10 mouse cellular contexts compared by ENCODE assay signal in genomic region chr11:69553341-69553721, GRCm38 (mm10). TPM values are rescaled to one million over a fixed set of nuclear protein-coding genes. Genes with fewer than 3 reads are reported as not detected.
DNase-seq lines count a peak whose midpoint lies in the region; ATAC-seq and TF ChIP-seq lines count a peak whose summit lies in the region.
"Had no signal": no experiment of that assay in that cellular context is flagged by ENCODE, and none has a peak within 500 bp of the region (broad histone marks: within the 10 kb centered on the region; RNA-seq: fewer than 3 reads in every experiment).

No protein-coding gene starts in this region.

- WGBS in embryonic facial prominence, embryonic 10.5 days = 5% methylated on average over 2 of the region's 2 CpGs
- 0% methylated on average over 2 of the region's 2 CpGs for WGBS in forebrain, embryonic 13.5 days
- 5% methylated on average over 2 of the region's 2 CpGs for WGBS in hindbrain, postnatal 0 days
- WGBS in midbrain, postnatal 0 days = 17% methylated on average over 2 of the region's 2 CpGs

- peak overlapping the region; percentile 39 for H3K4me3 ChIP-seq in embryonic facial prominence, embryonic 10.5 days
- 0 out of 2 replicates have a peak overlapping the region, but pooled peaks have one; percentile 16 for H3K4me3 ChIP-seq in forebrain, embryonic 13.5 days
- H3K4me3 ChIP-seq in hindbrain, postnatal 0 days (ENCODE audit: low read length) = no peak overlapping the region
- no peak overlapping the region for H3K4me3 ChIP-seq in midbrain, postnatal 0 days (ENCODE audit: low read depth, low read length)

- no peaks in the 10 kb centered on the region for H3K9me3 ChIP-seq in embryonic facial prominence, embryonic 10.5 days
- no peaks in the 10 kb centered on the region for H3K9me3 ChIP-seq in forebrain, embryonic 13.5 days (replicated peaks)
- no peaks in the 10 kb centered on the region for H3K9me3 ChIP-seq in hindbrain, postnatal 0 days (ENCODE audit: low read length)
- no peaks in the 10 kb centered on the region for H3K9me3 ChIP-seq in midbrain, postnatal 0 days (ENCODE audit: low read length)

- peaks cover 75% of the 10 kb centered on the region for H3K4me1 ChIP-seq in embryonic facial prominence, embryonic 10.5 days
- peaks cover 82% of the 10 kb centered on the region for H3K4me1 ChIP-seq in forebrain, embryonic 13.5 days
- H3K4me1 ChIP-seq in hindbrain, postnatal 0 days (ENCODE audit: insufficient read depth, low read length) = peaks cover 31% of the 10 kb centered on the region
- H3K4me1 ChIP-seq in midbrain, postnatal 0 days (ENCODE audit: insufficient read depth, low read length) = peaks cover 48% of the 10 kb centered on the region

- H3K36me3 ChIP-seq in embryonic facial prominence, embryonic 10.5 days (replicated peaks) = peaks cover 33% of the 10 kb centered on the region
- H3K36me3 ChIP-seq in forebrain, embryonic 13.5 days (ENCODE audit: poor library complexity, severe bottlenecking) = peaks cover 19% of the 10 kb centered on the region
- no peaks in the 10 kb centered on the region for H3K36me3 ChIP-seq in hindbrain, postnatal 0 days (ENCODE audit: insufficient read depth, low read length)
- H3K36me3 ChIP-seq in midbrain, postnatal 0 days (ENCODE audit: insufficient read depth, low read length) = peaks cover 23% of the 10 kb centered on the region

- DNase-seq in embryonic facial prominence, embryonic 10.5 days (ENCODE audit: low spot score) = no peak
- no peak for DNase-seq in hindbrain, postnatal 0 days (ENCODE audit: low spot score)
- no peak for DNase-seq in midbrain, postnatal 0 days (ENCODE audit: low spot score)
- DNase-seq in urinary bladder, postnatal 25 days (ENCODE audit: low spot score) = no peak
- no peak for DNase-seq in gastrocnemius, postnatal 14 days
- DNase-seq: adrenal gland, postnatal 25 days; kidney, postnatal 14 days; lung, adult 18-20 months had no signal

- H3K27ac ChIP-seq in embryonic facial prominence, embryonic 10.5 days (replicated peaks) = peak overlapping the region; percentile 80
- peak overlapping the region; percentile 94 for H3K27ac ChIP-seq in forebrain, embryonic 13.5 days
- H3K27ac ChIP-seq in hindbrain, postnatal 0 days = peak overlapping the region; percentile 77
- H3K27ac ChIP-seq in midbrain, postnatal 0 days (ENCODE audit: low read depth, low read length) = peak overlapping the region; percentile 91

- H3K27me3 ChIP-seq in embryonic facial prominence, embryonic 10.5 days (replicated peaks; ENCODE audit: low read depth, poor library complexity, severe bottlenecking) = peaks cover 39% of the 10 kb centered on the region
- no peaks in the 10 kb centered on the region for H3K27me3 ChIP-seq in forebrain, embryonic 13.5 days
- H3K27me3 ChIP-seq in hindbrain, postnatal 0 days (ENCODE audit: insufficient read depth, low read length) = no peaks in the 10 kb centered on the region
- H3K27me3 ChIP-seq in midbrain, postnatal 0 days (ENCODE audit: insufficient read depth, low read length) = no peaks in the 10 kb centered on the region

- H3K9ac ChIP-seq in forebrain, embryonic 13.5 days = peak overlapping the region; percentile 52
- H3K9ac ChIP-seq in hindbrain, postnatal 0 days (replicated peaks; ENCODE audit: low read length) = peak overlapping the region; percentile 38
- peak overlapping the region; percentile 46 for H3K9ac ChIP-seq in midbrain, postnatal 0 days (replicated peaks; ENCODE audit: low read length, poor library complexity, severe bottlenecking)

- ATAC-seq in forebrain, embryonic 13.5 days = peak; percentile 2; the same call in 1 of the 2 replicates
- peak; percentile 8 for ATAC-seq in hindbrain, postnatal 0 days
- ATAC-seq in midbrain, postnatal 0 days (ENCODE audit: low FRiP score) = no peak
- no peak for ATAC-seq in megakaryocyte progenitor cell, adult 5-6 weeks (replicated peaks; ENCODE audit: poor library complexity)

- no peak for TF ChIP-seq CTCF in hindbrain, postnatal 0 days (IDR thresholded peaks at IDR 0.05; ENCODE audit: low read depth)
- no peak for TF ChIP-seq CTCF in midbrain, postnatal 0 days (IDR thresholded peaks at IDR 0.05)

- intact Hi-C loops in gastrocnemius, postnatal 14 days (cut with DNase I; ENCODE audit: low total_unique reads) = no loop called here

- H3K4me2 ChIP-seq in forebrain, embryonic 13.5 days = peak overlapping the region; percentile 49
- peak overlapping the region; percentile 43 for H3K4me2 ChIP-seq in hindbrain, postnatal 0 days (ENCODE audit: low read depth, low read length)
- H3K4me2 ChIP-seq in midbrain, postnatal 0 days (ENCODE audit: low read depth, low read length, poor library complexity, severe bottlenecking) = peak overlapping the region; percentile 46

RNA-seq across cellular contexts. Expression of gene Dnah2, which starts 4.4 kb away (rescaled TPM):
- polyA plus RNA-seq in embryonic facial prominence, embryonic 10.5 days (2016; fragmentation: Nextera tagmentation; extraction: Ambion mirVana) = 1.3 and 1.4 TPM in 2 replicates
- 1.7 and 2.0 TPM in 2 replicates for polyA plus RNA-seq in forebrain, embryonic 13.5 days (2015; fragmentation: Nextera tagmentation; extraction: Ambion mirVana)
- total RNA-seq in hindbrain, postnatal 0 days (2014; rRNA removed) = 3.9 and 4.9 TPM in 2 replicates
- 2.0 and 3.2 TPM in 2 replicates for polyA plus RNA-seq in hindbrain, postnatal 0 days (2015; fragmentation: Nextera tagmentation; extraction: Ambion mirVana)
- total RNA-seq in midbrain, postnatal 0 days (2014; rRNA removed) = 9.5 and 12.5 TPM in 2 replicates
- polyA plus RNA-seq in midbrain, postnatal 0 days (2015; fragmentation: Nextera tagmentation; extraction: Ambion mirVana) = 3.9 and 4.1 TPM in 2 replicates
- 0.07 TPM in 1 of 2 replicates, not detected in the other for total RNA-seq in megakaryocyte progenitor cell, adult 5-6 weeks (2015)
- under 0.01 TPM in 1 of 2 replicates, not detected in the other for total RNA-seq in megakaryocyte progenitor cell, adult 5-6 weeks (2017)
- under 1 TPM; 0.06 to 0.07 TPM for total RNA-seq in gastrocnemius, postnatal 14 days (2021)

RNA-seq across cellular contexts. Expression of gene Efnb3, which starts 6.7 kb away (rescaled TPM):
- 29.5 and 29.8 TPM in 2 replicates for polyA plus RNA-seq in embryonic facial prominence, embryonic 10.5 days (2016; fragmentation: Nextera tagmentation; extraction: Ambion mirVana)
- 63.1 and 72.0 TPM in 2 replicates for polyA plus RNA-seq in forebrain, embryonic 13.5 days (2015; fragmentation: Nextera tagmentation; extraction: Ambion mirVana)
- 97.9 and 111 TPM in 2 replicates for total RNA-seq in hindbrain, postnatal 0 days (2014; rRNA removed)
- polyA plus RNA-seq in hindbrain, postnatal 0 days (2015; fragmentation: Nextera tagmentation; extraction: Ambion mirVana) = 93.3 and 94.4 TPM in 2 replicates
- 145 and 155 TPM in 2 replicates for total RNA-seq in midbrain, postnatal 0 days (2014; rRNA removed)
- polyA plus RNA-seq in midbrain, postnatal 0 days (2015; fragmentation: Nextera tagmentation; extraction: Ambion mirVana) = 151 and 166 TPM in 2 replicates
- total RNA-seq in megakaryocyte progenitor cell, adult 5-6 weeks (2015) = 0.15 TPM in 1 of 2 replicates, not detected in the other
- 0.24 and 0.33 TPM in 2 replicates for total RNA-seq in megakaryocyte progenitor cell, adult 5-6 weeks (2017)
- 1 to 10 TPM in 1 of 2 experiments, under 1 TPM in 1; 0.71 to 1.3 TPM for total RNA-seq in gastrocnemius, postnatal 14 days (2021)

RNA-seq across cellular contexts. Expression of gene Wrap53, which starts 26.7 kb away (rescaled TPM):
- polyA plus RNA-seq in embryonic facial prominence, embryonic 10.5 days (2016; fragmentation: Nextera tagmentation; extraction: Ambion mirVana) = 41.6 and 43.5 TPM in 2 replicates
- 32.0 and 35.1 TPM in 2 replicates for polyA plus RNA-seq in forebrain, embryonic 13.5 days (2015; fragmentation: Nextera tagmentation; extraction: Ambion mirVana)
- total RNA-seq in hindbrain, postnatal 0 days (2014; rRNA removed) = 16.4 and 19.4 TPM in 2 replicates
- 12.8 and 13.8 TPM in 2 replicates for polyA plus RNA-seq in hindbrain, postnatal 0 days (2015; fragmentation: Nextera tagmentation; extraction: Ambion mirVana)
- total RNA-seq in midbrain, postnatal 0 days (2014; rRNA removed) = 15.7 and 16.8 TPM in 2 replicates
- 12.6 and 14.2 TPM in 2 replicates for polyA plus RNA-seq in midbrain, postnatal 0 days (2015; fragmentation: Nextera tagmentation; extraction: Ambion mirVana)
- 16.2 and 18.3 TPM in 2 replicates for total RNA-seq in megakaryocyte progenitor cell, adult 5-6 weeks (2015)
- 6.2 and 6.9 TPM in 2 replicates for total RNA-seq in megakaryocyte progenitor cell, adult 5-6 weeks (2017)
- 1 to 10 TPM; 3.5 to 4.0 TPM for total RNA-seq in gastrocnemius, postnatal 14 days (2021)

RNA-seq across cellular contexts. Expression of gene Trp53, which starts 26.8 kb away (rescaled TPM):
- polyA plus RNA-seq in embryonic facial prominence, embryonic 10.5 days (2016; fragmentation: Nextera tagmentation; extraction: Ambion mirVana) = 219 and 225 TPM in 2 replicates
- polyA plus RNA-seq in forebrain, embryonic 13.5 days (2015; fragmentation: Nextera tagmentation; extraction: Ambion mirVana) = 119 and 129 TPM in 2 replicates
- total RNA-seq in hindbrain, postnatal 0 days (2014; rRNA removed) = 33.5 and 41.5 TPM in 2 replicates
- 36.6 and 37.4 TPM in 2 replicates for polyA plus RNA-seq in hindbrain, postnatal 0 days (2015; fragmentation: Nextera tagmentation; extraction: Ambion mirVana)
- 29.5 and 34.5 TPM in 2 replicates for total RNA-seq in midbrain, postnatal 0 days (2014; rRNA removed)
- polyA plus RNA-seq in midbrain, postnatal 0 days (2015; fragmentation: Nextera tagmentation; extraction: Ambion mirVana) = 30.3 and 31.9 TPM in 2 replicates
- 124 and 173 TPM in 2 replicates for total RNA-seq in megakaryocyte progenitor cell, adult 5-6 weeks (2015)
- 65.1 and 65.6 TPM in 2 replicates for total RNA-seq in megakaryocyte progenitor cell, adult 5-6 weeks (2017)
- total RNA-seq in gastrocnemius, postnatal 14 days (2021) = 10 to 100 TPM; 15.2 to 22.7 TPM

RNA-seq across cellular contexts. Expression of gene Atp1b2, which starts 52.4 kb away (rescaled TPM):
- 3.2 TPM in 2 replicates for polyA plus RNA-seq in embryonic facial prominence, embryonic 10.5 days (2016; fragmentation: Nextera tagmentation; extraction: Ambion mirVana)
- polyA plus RNA-seq in forebrain, embryonic 13.5 days (2015; fragmentation: Nextera tagmentation; extraction: Ambion mirVana) = 12.7 and 14.0 TPM in 2 replicates
- total RNA-seq in hindbrain, postnatal 0 days (2014; rRNA removed) = 185 and 210 TPM in 2 replicates
- polyA plus RNA-seq in hindbrain, postnatal 0 days (2015; fragmentation: Nextera tagmentation; extraction: Ambion mirVana) = 145 and 157 TPM in 2 replicates
- 145 and 161 TPM in 2 replicates for total RNA-seq in midbrain, postnatal 0 days (2014; rRNA removed)
- polyA plus RNA-seq in midbrain, postnatal 0 days (2015; fragmentation: Nextera tagmentation; extraction: Ambion mirVana) = 167 and 175 TPM in 2 replicates
- 19.6 and 44.5 TPM in 2 replicates for total RNA-seq in megakaryocyte progenitor cell, adult 5-6 weeks (2015)
- 2.0 and 4.0 TPM in 2 replicates for total RNA-seq in megakaryocyte progenitor cell, adult 5-6 weeks (2017)
- 100 to 1,000 TPM; 384 to 403 TPM for total RNA-seq in gastrocnemius, postnatal 14 days (2021)

Comparison
In these comparisons a context has a peak if more than half of its experiments do, and no peak if none do; other contexts are left out.
1. H3K4me3 ChIP-seq: peak in embryonic facial prominence, embryonic 10.5 days (single experiment) and forebrain, embryonic 13.5 days (single experiment); none in hindbrain, postnatal 0 days (single experiment) and midbrain, postnatal 0 days (single experiment).
2. ATAC-seq: peak in forebrain, embryonic 13.5 days (single experiment) and hindbrain, postnatal 0 days (single experiment); none in midbrain, postnatal 0 days (single experiment) and megakaryocyte progenitor cell, adult 5-6 weeks (single experiment).
3. RNA of gene Efnb3, which starts 6.7 kb away (total RNA-seq): 145 to 155 TPM in midbrain, postnatal 0 days and 97.9 to 111 TPM in hindbrain, postnatal 0 days; 0.71 to 1.3 TPM in gastrocnemius, postnatal 14 days and 0.15 to 0.33 TPM in megakaryocyte progenitor cell, adult 5-6 weeks; every median in the first group is over 10 times any median in the second.
4. Peak in every context shown above with its lines, with median percentiles within 50 percentile points of each other: H3K27ac ChIP-seq, H3K4me2 ChIP-seq and H3K9ac ChIP-seq.